Mouse (Mus musculus): ENCODE results near the gene Abcf2. TPM values are rescaled to one million over a fixed set of nuclear protein-coding genes. Genes with fewer than 3 reads are reported as not detected.
"Not testable (repeated sequence)": the region's sequence is repeated elsewhere in the genome, so short reads cannot be mapped to it uniquely, and the experiment has no call there.

Abcf2 gene
- polyA plus RNA-seq, 1 experiment from 2014 or later = 55.7 TPM

GRCm38 (mm10) chr5:24575948-24576347 is 1.3 kb downstream of the Abcf2 start:
- H3K36me3 ChIP-seq = peaks cover 44% of the 10 kb centered on the region
- H3K9ac ChIP-seq = no peak overlapping the region
- WGBS = 81% methylated on average over 1 of the region's 1 CpGs
- no peak for ATAC-seq (replicated peaks; ENCODE audit: insufficient number of reproducible peaks, insufficient read depth, low FRiP score, low read depth)
- no peaks in the 10 kb centered on the region for H3K9me3 ChIP-seq (replicated peaks)
- H3K27me3 ChIP-seq = no peaks in the 10 kb centered on the region
- H3K4me2 ChIP-seq = peak overlapping the region; percentile 84
- H3K4me3 ChIP-seq = peak overlapping the region; percentile 85
- H3K4me1 ChIP-seq (replicated peaks) = peaks cover 14% of the 10 kb centered on the region
- no peak overlapping the region for H3K27ac ChIP-seq

- Histone ChIP-seq H3K4me2 (no peak within 1 kb of the TSS), H3K4me1 (replicated peaks) (0 out of 2 replicates have a peak, but pooled peaks cover 2% of the 10 kb centered on the region), H3K27ac (no peak within 1 kb of the TSS), H3K36me3 (no peaks in the 10 kb centered on the region), H3K9me3 (replicated peaks) (no peaks in the 10 kb centered on the region), H3K4me3 (no peak within 1 kb of the TSS), H3K9ac (no peak within 1 kb of the TSS), H3K27me3 (peaks cover 15% of the 10 kb centered on the region; the same call in 1 of the 2 replicates)
- 71% methylated on average over 2 of the region's 2 CpGs for WGBS
- no peak for ATAC-seq (replicated peaks; ENCODE audit: insufficient number of reproducible peaks, insufficient read depth, low FRiP score, low read depth)
These were observed 20.6 kb downstream of the Abcf2 start, which contains the start of gene 4931409K22Rik for GRCm38 (mm10) chr5:24556709-24557108. TSS of gene 4931409K22Rik (minus strand) at chr5:24556809.

- not testable (repeated sequence) for H3K4me3 ChIP-seq; H3K36me3 ChIP-seq; H3K27ac ChIP-seq; H3K4me2 ChIP-seq; H3K9me3 ChIP-seq (replicated peaks); H3K9ac ChIP-seq; ATAC-seq (replicated peaks; ENCODE audit: insufficient number of reproducible peaks, insufficient read depth, low FRiP score, low read depth)
- H3K27me3 ChIP-seq = peaks cover 21% of the 10 kb centered on the region; the same call in 1 of the 2 replicates
- H3K4me1 ChIP-seq (replicated peaks) = peaks cover 13% of the 10 kb centered on the region
- 91% methylated on average over 7 of the region's 7 CpGs for WGBS
These were observed 21.9 kb downstream of the Abcf2 start for GRCm38 (mm10) chr5:24555335-24555734.

GRCm38 (mm10) chr5:24553621-24554244 is 23.5 kb downstream of the Abcf2 start:
- peaks cover 34% of the 10 kb centered on the region for H3K27me3 ChIP-seq
- H3K9ac ChIP-seq = no peak overlapping the region
- H3K4me3 ChIP-seq = no peak overlapping the region
- no peak overlapping the region for H3K4me2 ChIP-seq
- ATAC-seq (replicated peaks; ENCODE audit: insufficient number of reproducible peaks, insufficient read depth, low FRiP score, low read depth) = no peak
- H3K9me3 ChIP-seq (replicated peaks) = no peaks in the 10 kb centered on the region
- WGBS = 51% methylated on average over 5 of the region's 5 CpGs
- H3K27ac ChIP-seq = no peak overlapping the region
- no peaks in the 10 kb centered on the region for H3K36me3 ChIP-seq
- peaks cover 13% of the 10 kb centered on the region for H3K4me1 ChIP-seq (replicated peaks)

GRCm38 (mm10) chr5:24551317-24551688 is 26.0 kb downstream of the Abcf2 start:
- no peak for ATAC-seq (replicated peaks; ENCODE audit: insufficient number of reproducible peaks, insufficient read depth, low FRiP score, low read depth)
- Histone ChIP-seq H3K9me3 (replicated peaks) (no peaks in the 10 kb centered on the region), H3K4me1 (replicated peaks) (peaks cover 13% of the 10 kb centered on the region), H3K27ac (no peak overlapping the region), H3K4me2 (peak overlapping the region; percentile 48), H3K27me3 (peaks cover 37% of the 10 kb centered on the region), H3K4me3 (0 out of 2 replicates have a peak overlapping the region, but pooled peaks have one; percentile 9), H3K36me3 (no peaks in the 10 kb centered on the region), H3K9ac (no peak overlapping the region)
- 58% methylated on average over 2 of the region's 2 CpGs for WGBS

- WGBS = 28% methylated on average over 26 of the region's 26 CpGs
- Histone ChIP-seq H3K27me3 (peaks cover 37% of the 10 kb centered on the region), H3K4me1 (replicated peaks) (peaks cover 13% of the 10 kb centered on the region), H3K4me3 (0 out of 2 replicates have a peak overlapping the region, but pooled peaks have one; percentile 9), H3K9me3 (replicated peaks) (no peaks in the 10 kb centered on the region), H3K4me2 (peak overlapping the region; percentile 48), H3K36me3 (no peaks in the 10 kb centered on the region), H3K9ac (no peak overlapping the region), H3K27ac (no peak overlapping the region)
- ATAC-seq (replicated peaks; ENCODE audit: insufficient number of reproducible peaks, insufficient read depth, low FRiP score, low read depth) = no peak
These were observed 26.5 kb downstream of the Abcf2 start for GRCm38 (mm10) chr5:24550598-24551316.

GRCm38 (mm10) chr5:24542643-24543042 is 34.6 kb downstream of the Abcf2 start:
- H3K27me3 ChIP-seq = 0 out of 2 replicates have a peak, but pooled peaks cover under 1% of the 10 kb centered on the region
- WGBS = 77% methylated on average over 7 of the region's 7 CpGs
- H3K4me2 ChIP-seq = no peak overlapping the region
- H3K9ac ChIP-seq = no peak overlapping the region
- H3K9me3 ChIP-seq (replicated peaks) = no peaks in the 10 kb centered on the region
- no peaks in the 10 kb centered on the region for H3K36me3 ChIP-seq
- no peak for ATAC-seq (replicated peaks; ENCODE audit: insufficient number of reproducible peaks, insufficient read depth, low FRiP score, low read depth)
- H3K27ac ChIP-seq = no peak overlapping the region
- H3K4me3 ChIP-seq = no peak overlapping the region
- peaks cover 24% of the 10 kb centered on the region for H3K4me1 ChIP-seq (replicated peaks)

GRCm38 (mm10) chr5:24541144-24541569 is 36.1 kb downstream of the Abcf2 start:
- Histone ChIP-seq H3K9me3 (replicated peaks) (no peaks in the 10 kb centered on the region), H3K9ac (peak overlapping the region; percentile 44), H3K4me3 (peak overlapping the region; percentile 44), H3K27me3 (peaks cover 7% of the 10 kb centered on the region; the same call in 1 of the 2 replicates), H3K4me1 (replicated peaks) (peaks cover 24% of the 10 kb centered on the region), H3K36me3 (no peaks in the 10 kb centered on the region), H3K4me2 (peak overlapping the region; percentile 76), H3K27ac (peak overlapping the region; percentile 90)
- ATAC-seq (replicated peaks; ENCODE audit: insufficient number of reproducible peaks, insufficient read depth, low FRiP score, low read depth) = no peak; the same call in 1 of the 2 replicates
- WGBS = 7% methylated on average over 6 of the region's 6 CpGs

- Histone ChIP-seq H3K4me3 (peak within 1 kb of the TSS; percentile 44), H3K4me1 (replicated peaks) (peaks cover 24% of the 10 kb centered on the region), H3K4me2 (peak within 1 kb of the TSS; percentile 76), H3K27ac (peak within 1 kb of the TSS; percentile 90), H3K9ac (peak within 1 kb of the TSS; percentile 44), H3K36me3 (no peaks in the 10 kb centered on the region), H3K27me3 (peaks cover 10% of the 10 kb centered on the region; the same call in 1 of the 2 replicates), H3K9me3 (replicated peaks) (no peaks in the 10 kb centered on the region)
- peak; percentile 86 for ATAC-seq (replicated peaks; ENCODE audit: insufficient number of reproducible peaks, insufficient read depth, low FRiP score, low read depth)
- WGBS = 9% methylated on average over 14 of the region's 14 CpGs
These were observed 36.7 kb downstream of the Abcf2 start, which contains the start of gene Asb10 for GRCm38 (mm10) chr5:24540387-24541143. TSS of gene Asb10 (minus strand) at chr5:24540978.

- Histone ChIP-seq H3K4me1 (replicated peaks) (peaks cover 24% of the 10 kb centered on the region), H3K27me3 (peaks cover 10% of the 10 kb centered on the region; the same call in 1 of the 2 replicates), H3K27ac (peak overlapping the region; percentile 90), H3K4me3 (peak overlapping the region; percentile 44), H3K9ac (peak overlapping the region; percentile 44), H3K9me3 (replicated peaks) (no peaks in the 10 kb centered on the region), H3K4me2 (peak overlapping the region; percentile 76), H3K36me3 (no peaks in the 10 kb centered on the region)
- WGBS = 74% methylated on average over 22 of the region's 22 CpGs
- no peak; the same call in 1 of the 2 replicates for ATAC-seq (replicated peaks; ENCODE audit: insufficient number of reproducible peaks, insufficient read depth, low FRiP score, low read depth)
These were observed 37.5 kb downstream of the Abcf2 start for GRCm38 (mm10) chr5:24539571-24540296.
